Mouse (Mus musculus) thymus, postnatal 0 days (tissue): Measurements from ENCODE around the gene 4930426L09Rik. TPM values are rescaled to one million over a fixed set of nuclear protein-coding genes. Genes with fewer than 3 reads are reported as not detected.
"Not testable (repeated sequence)": the region's sequence is repeated elsewhere in the genome, so short reads cannot be mapped to it uniquely, and the experiment has no call there.

Experiments
- DNase-seq: peaks from one replicate; pipeline ENCODE4 v3.0.0-alpha.2; 2015; ENCODE audit warnings: low spot score
- polyA plus RNA-seq: library from polyadenylated mRNA; unstranded; fragments of >200 nt; fragmentation: Nextera tagmentation; extraction: Ambion mirVana; gene quantifications from 2 replicates; pipeline ENCODE4 v1.2.1, GENCODE M21; 2015

Gene 4930426L09Rik
- polyA plus RNA-seq, 1 experiment from 2014 or later = 1.4 TPM

GRCm38 (mm10) chr2:19007580-19007979 is 9.4 kb downstream of the 4930426L09Rik start:
- peak; percentile 77 for DNase-seq

GRCm38 (mm10) chr2:19010541-19010940 is 12.4 kb downstream of the 4930426L09Rik start:
- not testable (repeated sequence) for DNase-seq

- DNase-seq = no peak
Observed at GRCm38 (mm10) chr2:19011443-19011842, 13.3 kb downstream of the 4930426L09Rik start.

- DNase-seq = peak; percentile 90
Observed at GRCm38 (mm10) chr2:19016348-19016747, 18.2 kb downstream of the 4930426L09Rik start.

- DNase-seq = no peak
Observed at GRCm38 (mm10) chr2:19016839-19017238, 18.7 kb downstream of the 4930426L09Rik start.

- no peak for DNase-seq
Observed at GRCm38 (mm10) chr2:19018034-19018433, 19.9 kb downstream of the 4930426L09Rik start.

GRCm38 (mm10) chr2:19024807-19025206 is 26.7 kb downstream of the 4930426L09Rik start:
- no peak for DNase-seq

GRCm38 (mm10) chr2:19037430-19037829 is 39.3 kb downstream of the 4930426L09Rik start:
- no peak for DNase-seq

- DNase-seq = no peak
Observed at GRCm38 (mm10) chr2:19037907-19038570, 39.9 kb downstream of the 4930426L09Rik start.

GRCm38 (mm10) chr2:19048225-19048624 is 50.1 kb downstream of the 4930426L09Rik start:
- DNase-seq = no peak

GRCm38 (mm10) chr2:19049341-19049740 is 51.2 kb downstream of the 4930426L09Rik start:
- no peak for DNase-seq

Other genes with a start within 250 kb of the 4930426L09Rik start
- gene Pip4k2a, start 217 bp upstream of the 4930426L09Rik start, polyA plus RNA-seq = 51.2 and 53.7 TPM in 2 replicates
- gene Armc3, start 201.0 kb downstream of the 4930426L09Rik start, polyA plus RNA-seq = 0.53 and 0.57 TPM in 2 replicates